Mouse (Mus musculus): Measurements from ENCODE around the gene Adgb. TPM values are rescaled to one million over a fixed set of nuclear protein-coding genes. Genes with fewer than 3 reads are reported as not detected.

Gene Adgb
- polyA plus RNA-seq, 1 experiment from 2014 or later, result 0.04 TPM

DNA sequence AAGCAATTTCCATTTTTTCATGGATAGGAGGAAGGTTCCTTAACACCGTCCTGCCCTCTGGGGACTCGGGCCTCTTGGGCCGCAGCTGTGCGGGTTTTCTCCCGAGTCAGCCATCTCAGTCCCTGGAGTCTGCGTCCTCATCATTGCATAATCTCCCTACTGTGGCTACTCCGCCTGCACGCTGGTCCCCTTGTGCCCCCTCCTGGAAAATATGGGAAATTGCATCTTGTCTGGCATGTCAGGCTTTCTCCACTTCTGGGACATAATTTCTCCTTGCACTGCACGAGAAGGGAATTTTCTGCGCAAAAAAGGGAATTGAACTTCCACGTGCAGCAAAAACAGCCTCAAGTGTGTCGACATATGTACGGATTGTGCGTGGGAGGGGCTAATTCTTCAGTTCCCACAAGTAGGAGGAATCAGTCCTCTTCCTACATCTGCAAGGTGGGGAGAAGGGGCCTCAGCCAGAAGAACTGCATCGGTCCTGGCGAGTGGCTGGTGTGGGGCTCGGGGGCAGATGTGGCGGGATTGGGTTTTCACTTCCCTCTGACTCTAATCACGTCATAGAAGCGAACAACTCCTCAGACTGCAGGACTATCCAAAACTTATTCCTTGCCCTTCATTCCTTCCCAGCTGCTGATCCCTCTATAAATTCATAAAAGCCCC is 150.9 kb downstream of the Adgb start:
- WGBS, result 5% methylated on average over 20 of the region's 20 CpGs

DNA sequence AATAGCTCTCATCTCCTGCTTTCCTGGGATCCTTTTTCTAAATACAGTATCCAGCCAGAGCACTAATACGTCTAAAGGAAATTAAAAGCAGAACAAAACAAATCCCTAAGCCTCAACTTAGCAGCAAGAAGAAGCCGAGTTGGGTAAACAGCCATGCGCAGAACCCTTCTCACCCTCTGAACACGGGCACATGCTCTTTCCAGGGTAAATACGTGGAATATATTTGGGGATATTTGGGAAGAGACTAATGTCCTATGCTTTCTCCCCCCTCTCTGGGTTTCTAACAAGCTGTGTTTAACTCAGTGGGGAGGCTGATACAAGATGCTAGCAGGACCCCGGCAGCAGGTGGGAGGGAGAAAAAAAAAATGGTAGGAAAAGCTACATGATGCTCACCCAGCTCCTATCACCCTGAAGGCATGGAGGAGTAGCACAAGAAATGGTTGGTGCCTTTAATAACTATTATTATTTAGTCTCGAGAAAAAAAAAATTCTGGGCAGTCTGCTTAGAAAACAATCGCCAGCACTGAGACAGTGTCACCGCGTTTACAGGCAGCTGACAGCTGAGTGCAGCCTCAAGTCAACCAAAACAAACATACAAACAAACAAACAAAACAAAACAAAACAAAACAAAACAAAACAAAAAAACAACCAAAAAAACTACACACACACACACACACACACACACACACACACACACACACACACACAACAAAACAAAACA is 151.6 kb downstream of the Adgb start:
- Histone ChIP-seq H3K4me3 (replicated peaks; ENCODE audit: low read depth, low read length) (no peak overlapping the region), H3K36me3 (ENCODE audit: insufficient read depth, low read length) (no peaks in the 10 kb centered on the region), H3K27ac (no peak overlapping the region), H3K9ac (ENCODE audit: low read depth, low read length) (no peak overlapping the region), H3K9me3 (replicated peaks; ENCODE audit: low read length) (no peaks in the 10 kb centered on the region), H3K4me1 (replicated peaks; ENCODE audit: insufficient read depth, low read length) (no peaks in the 10 kb centered on the region), H3K4me2 (ENCODE audit: low read length) (peak overlapping the region; percentile 48; the same call in 1 of the 2 replicates), H3K27me3 (ENCODE audit: insufficient read depth, low read length) (no peaks in the 10 kb centered on the region)
- no peak for TF ChIP-seq CTCF (IDR thresholded peaks at IDR 0.05; ENCODE audit: low read depth)
- DNase-seq (ENCODE audit: low spot score), result no peak
- WGBS, result 63% methylated on average over 10 of the region's 10 CpGs
- no peak for ATAC-seq (replicated peaks; ENCODE audit: low FRiP score, low read depth)

More for the DNA sequence above, 150.9 kb downstream of the Adgb start:
- no peaks in the 10 kb centered on the region for H3K4me1 ChIP-seq (replicated peaks; ENCODE audit: insufficient read depth, low read length)
- H3K9me3 ChIP-seq (replicated peaks; ENCODE audit: low read length), result no peaks in the 10 kb centered on the region
- no peaks in the 10 kb centered on the region for H3K27me3 ChIP-seq (ENCODE audit: insufficient read depth, low read length)
- DNase-seq (ENCODE audit: low spot score), result peak; percentile 95
- no peak overlapping the region for H3K4me3 ChIP-seq (replicated peaks; ENCODE audit: low read depth, low read length)
- peak; percentile 92 for ATAC-seq (replicated peaks; ENCODE audit: low FRiP score, low read depth)
- no peak overlapping the region for H3K9ac ChIP-seq (ENCODE audit: low read depth, low read length)
- peak overlapping the region; percentile 48 for H3K4me2 ChIP-seq (ENCODE audit: low read length)
- peak; percentile 99 for TF ChIP-seq CTCF (IDR thresholded peaks at IDR 0.05; ENCODE audit: low read depth)
- H3K36me3 ChIP-seq (ENCODE audit: insufficient read depth, low read length), result no peaks in the 10 kb centered on the region
- H3K27ac ChIP-seq, result no peak overlapping the region

DNA sequence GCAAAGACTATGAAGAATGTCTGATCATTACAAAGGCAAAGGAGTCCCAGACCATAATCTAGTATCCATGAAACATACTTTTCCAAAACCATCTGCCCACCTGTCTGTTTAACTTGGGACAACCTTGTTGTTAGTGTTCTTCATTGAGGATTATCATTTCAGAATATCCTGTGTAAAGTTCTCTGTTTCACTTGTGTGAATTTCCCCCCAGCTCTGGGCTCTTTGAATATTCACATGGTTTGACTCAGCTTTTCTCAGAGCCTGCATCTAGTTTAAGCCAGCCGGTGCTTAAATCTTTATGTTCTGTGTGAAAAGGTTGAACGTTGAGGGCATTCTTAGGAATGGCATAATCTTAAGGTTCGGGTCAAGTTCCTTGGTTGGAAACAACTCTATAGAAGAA is 154.0 kb downstream of the Adgb start:
- Histone ChIP-seq H3K27ac (no peak overlapping the region), H3K4me1 (replicated peaks; ENCODE audit: insufficient read depth, low read length) (no peaks in the 10 kb centered on the region), H3K36me3 (ENCODE audit: insufficient read depth, low read length) (no peaks in the 10 kb centered on the region), H3K9me3 (replicated peaks; ENCODE audit: low read length) (no peaks in the 10 kb centered on the region), H3K4me2 (ENCODE audit: low read length) (no peak overlapping the region), H3K27me3 (ENCODE audit: insufficient read depth, low read length) (no peaks in the 10 kb centered on the region), H3K4me3 (replicated peaks; ENCODE audit: low read depth, low read length) (no peak overlapping the region), H3K9ac (ENCODE audit: low read depth, low read length) (no peak overlapping the region)
- 79% methylated on average over 3 of the region's 3 CpGs for WGBS
- no peak for DNase-seq (ENCODE audit: low spot score)
- TF ChIP-seq CTCF (IDR thresholded peaks at IDR 0.05; ENCODE audit: low read depth), result no peak
- no peak for ATAC-seq (replicated peaks; ENCODE audit: low FRiP score, low read depth)

DNA sequence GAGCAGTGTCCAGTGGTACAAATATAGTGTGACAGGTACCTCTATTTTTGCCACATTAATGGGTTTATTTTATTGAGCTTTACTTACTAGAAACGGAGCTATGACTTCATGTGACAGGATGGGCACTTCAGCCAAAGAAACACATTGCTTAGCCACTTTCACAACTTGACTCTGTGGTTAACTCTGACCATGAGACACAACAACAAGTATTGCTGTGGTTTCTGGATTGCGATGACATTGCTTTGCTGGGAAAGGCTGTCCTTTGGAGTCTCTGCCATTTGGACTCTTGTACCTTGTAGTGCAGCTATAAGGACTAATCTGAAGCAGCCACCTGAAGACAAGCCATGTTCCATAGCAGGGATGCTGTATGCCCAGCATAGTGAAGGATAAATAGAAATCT is 156.5 kb downstream of the Adgb start:
- H3K4me1 ChIP-seq (replicated peaks; ENCODE audit: insufficient read depth, low read length), result no peaks in the 10 kb centered on the region
- no peak for DNase-seq (ENCODE audit: low spot score)

DNA sequence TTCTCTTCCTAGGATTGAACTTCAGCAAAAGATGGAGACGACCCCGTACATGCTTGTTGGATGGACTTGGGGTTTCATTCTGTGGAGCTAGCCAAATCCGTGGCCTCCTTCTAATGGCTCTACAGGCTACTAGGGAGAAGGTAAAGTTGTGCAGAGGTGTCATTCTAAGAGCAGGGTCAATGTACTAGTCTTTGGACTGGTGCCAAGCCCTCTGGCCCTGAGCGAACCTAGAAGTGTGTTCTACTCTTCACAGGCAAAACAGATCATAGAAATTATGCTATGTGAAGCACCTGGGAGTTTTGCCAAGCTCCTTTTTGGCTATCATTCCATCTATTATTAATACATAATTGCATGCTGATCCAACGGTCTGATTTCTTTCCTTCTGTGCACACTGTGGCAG is 157.6 kb downstream of the Adgb start:
- Histone ChIP-seq H3K36me3 (ENCODE audit: insufficient read depth, low read length) (no peaks in the 10 kb centered on the region), H3K9ac (ENCODE audit: low read depth, low read length) (no peak overlapping the region), H3K9me3 (replicated peaks; ENCODE audit: low read length) (no peaks in the 10 kb centered on the region), H3K4me1 (replicated peaks; ENCODE audit: insufficient read depth, low read length) (no peaks in the 10 kb centered on the region), H3K27me3 (ENCODE audit: insufficient read depth, low read length) (no peaks in the 10 kb centered on the region), H3K4me3 (replicated peaks; ENCODE audit: low read depth, low read length) (no peak overlapping the region), H3K27ac (no peak overlapping the region), H3K4me2 (ENCODE audit: low read length) (no peak overlapping the region)
- no peak for TF ChIP-seq CTCF (IDR thresholded peaks at IDR 0.05; ENCODE audit: low read depth)
- 75% methylated on average over 5 of the region's 5 CpGs for WGBS
- DNase-seq (ENCODE audit: low spot score), result no peak
- ATAC-seq (replicated peaks; ENCODE audit: low FRiP score, low read depth), result no peak

More for the DNA sequence above, 156.5 kb downstream of the Adgb start:
- no peak for TF ChIP-seq CTCF (IDR thresholded peaks at IDR 0.05; ENCODE audit: low read depth)
- Histone ChIP-seq H3K36me3 (ENCODE audit: insufficient read depth, low read length) (no peaks in the 10 kb centered on the region), H3K9me3 (replicated peaks; ENCODE audit: low read length) (no peaks in the 10 kb centered on the region), H3K9ac (ENCODE audit: low read depth, low read length) (no peak overlapping the region), H3K4me3 (replicated peaks; ENCODE audit: low read depth, low read length) (no peak overlapping the region), H3K4me2 (ENCODE audit: low read length) (no peak overlapping the region), H3K27me3 (ENCODE audit: insufficient read depth, low read length) (no peaks in the 10 kb centered on the region), H3K27ac (no peak overlapping the region)
- 86% methylated on average over 2 of the region's 2 CpGs for WGBS
- ATAC-seq (replicated peaks; ENCODE audit: low FRiP score, low read depth), result no peak

DNA sequence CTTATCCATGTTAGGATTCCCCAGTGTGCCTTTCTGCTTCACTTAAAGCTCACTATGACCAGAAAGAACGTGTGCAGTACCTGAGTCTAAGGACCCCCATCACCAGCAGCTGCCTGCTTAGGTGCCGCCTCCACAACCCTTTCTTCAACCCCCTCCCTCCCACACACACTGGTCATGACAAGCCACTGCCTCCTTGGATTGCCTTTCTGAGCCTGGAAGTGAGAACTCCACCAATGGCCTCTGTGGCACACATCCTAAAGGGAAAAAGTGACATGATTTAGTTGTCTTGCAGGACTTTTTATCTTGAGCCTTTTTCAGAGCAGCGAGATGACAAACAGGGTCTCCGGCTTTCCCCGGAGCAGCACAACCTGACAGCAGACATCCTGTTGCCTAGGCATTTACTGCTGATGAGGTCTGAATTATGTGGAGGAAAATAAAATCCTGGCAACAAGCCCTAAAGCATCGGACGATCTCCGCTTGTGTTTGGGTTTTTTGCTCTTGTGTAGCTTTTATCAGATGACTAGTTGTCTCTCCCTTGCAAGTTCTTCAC is 162.2 kb downstream of the Adgb start:
- no peak overlapping the region for H3K4me3 ChIP-seq (replicated peaks; ENCODE audit: low read depth, low read length)
- no peak overlapping the region for H3K9ac ChIP-seq (ENCODE audit: low read depth, low read length)
- H3K27ac ChIP-seq, result no peak overlapping the region
- WGBS, result 24% methylated on average over 8 of the region's 8 CpGs
- no peak overlapping the region for H3K4me2 ChIP-seq (ENCODE audit: low read length)
- ATAC-seq (replicated peaks; ENCODE audit: low FRiP score, low read depth) (no peak), DNase-seq (ENCODE audit: low spot score) (peak; percentile 73)
- no peaks in the 10 kb centered on the region for H3K36me3 ChIP-seq (ENCODE audit: insufficient read depth, low read length)
- H3K27me3 ChIP-seq (ENCODE audit: insufficient read depth, low read length), result no peaks in the 10 kb centered on the region
- no peak for TF ChIP-seq CTCF (IDR thresholded peaks at IDR 0.05; ENCODE audit: low read depth)
- H3K9me3 ChIP-seq (replicated peaks; ENCODE audit: low read length), result no peaks in the 10 kb centered on the region
- no peaks in the 10 kb centered on the region for H3K4me1 ChIP-seq (replicated peaks; ENCODE audit: insufficient read depth, low read length)
